Mouse (Mus musculus): ENCODE measurements at regions not wholly inside any gene's neighbourhood (a gene's known extent, or its start where the extent isn't known, plus 50 kb on each side); places are given as distances from the start of the nearest gene placed in this dataset.

- no peak overlapping the region for H3K27ac ChIP-seq (ENCODE audit: low read length)
- H3K4me2 ChIP-seq (replicated peaks; ENCODE audit: low read depth, low read length): no peak overlapping the region
- WGBS: under 1% methylated on average over 58 of the region's 58 CpGs
- peaks cover 96% of the 10 kb centered on the region for H3K27me3 ChIP-seq (ENCODE audit: insufficient read depth, low read length)
- H3K4me1 ChIP-seq (ENCODE audit: insufficient read depth, low read length): peaks cover 7% of the 10 kb centered on the region; the same call in 1 of the 2 replicates
- no peak for ATAC-seq (ENCODE audit: low FRiP score, low TSS enrichment)
- H3K4me3 ChIP-seq (ENCODE audit: low read length): no peak overlapping the region
- no peak overlapping the region for H3K9ac ChIP-seq (replicated peaks; ENCODE audit: low read length)
- H3K36me3 ChIP-seq (ENCODE audit: insufficient read depth, low read length): no peaks in the 10 kb centered on the region
- no peaks in the 10 kb centered on the region for H3K9me3 ChIP-seq (ENCODE audit: low read length)
These were observed 74.0 kb downstream of the Rhcg start for GRCm38 (mm10) chr7:79543231-79544071.

- no peaks in the 10 kb centered on the region for H3K36me3 ChIP-seq (ENCODE audit: insufficient read depth, low read length)
- no peak for ATAC-seq (ENCODE audit: low FRiP score, low TSS enrichment)
These were observed 75.0 kb downstream of the Rhcg start for GRCm38 (mm10) chr7:79542379-79543015.

GRCm38 (mm10) chr7:79540246-79540645, 74.1 kb upstream of the Polg start:
- Histone ChIP-seq H3K4me3 (ENCODE audit: low read length) (no peak overlapping the region), H3K4me1 (ENCODE audit: insufficient read depth, low read length) (peaks cover 17% of the 10 kb centered on the region), H3K4me2 (replicated peaks; ENCODE audit: low read depth, low read length) (no peak overlapping the region), H3K36me3 (ENCODE audit: insufficient read depth, low read length) (no peaks in the 10 kb centered on the region), H3K9ac (replicated peaks; ENCODE audit: low read length) (no peak overlapping the region), H3K9me3 (ENCODE audit: low read length) (no peaks in the 10 kb centered on the region), H3K27ac (ENCODE audit: low read length) (no peak overlapping the region), H3K27me3 (ENCODE audit: insufficient read depth, low read length) (peaks cover 97% of the 10 kb centered on the region)
- no peak for ATAC-seq (ENCODE audit: low FRiP score, low TSS enrichment)
- 8% methylated on average over 2 of the region's 2 CpGs for WGBS

More at GRCm38 (mm10) chr7:79542379-79543015, 75.0 kb downstream of the Rhcg start:
- Histone ChIP-seq H3K27ac (ENCODE audit: low read length) (no peak overlapping the region), H3K4me2 (replicated peaks; ENCODE audit: low read depth, low read length) (no peak overlapping the region), H3K9me3 (ENCODE audit: low read length) (no peaks in the 10 kb centered on the region), H3K27me3 (ENCODE audit: insufficient read depth, low read length) (peaks cover 96% of the 10 kb centered on the region), H3K4me1 (ENCODE audit: insufficient read depth, low read length) (peaks cover 7% of the 10 kb centered on the region; the same call in 1 of the 2 replicates), H3K4me3 (ENCODE audit: low read length) (no peak overlapping the region), H3K9ac (replicated peaks; ENCODE audit: low read length) (no peak overlapping the region)
- WGBS: 2% methylated on average over 23 of the region's 23 CpGs

- ATAC-seq (ENCODE audit: low FRiP score, low TSS enrichment): no peak
- peaks cover 97% of the 10 kb centered on the region for H3K27me3 ChIP-seq (ENCODE audit: insufficient read depth, low read length)
- WGBS: 2% methylated on average over 3 of the region's 3 CpGs
These were observed 73.3 kb upstream of the Polg start for GRCm38 (mm10) chr7:79539426-79539825.

GRCm38 (mm10) chr7:79536157-79536641, 70.0 kb upstream of the Polg start:
- H3K27me3 ChIP-seq (ENCODE audit: insufficient read depth, low read length): peaks cover 98% of the 10 kb centered on the region
- H3K36me3 ChIP-seq (ENCODE audit: insufficient read depth, low read length): no peaks in the 10 kb centered on the region
- no peak overlapping the region for H3K27ac ChIP-seq (ENCODE audit: low read length)
- H3K4me1 ChIP-seq (ENCODE audit: insufficient read depth, low read length): peaks cover 11% of the 10 kb centered on the region
- 0 out of 2 replicates have a peak overlapping the region, but pooled peaks have one; percentile 3 for H3K9ac ChIP-seq (replicated peaks; ENCODE audit: low read length)
- under 1% methylated on average over 22 of the region's 27 CpGs for WGBS
- H3K9me3 ChIP-seq (ENCODE audit: low read length): no peaks in the 10 kb centered on the region
- peak overlapping the region; percentile 28 for H3K4me3 ChIP-seq (ENCODE audit: low read length)
- H3K4me2 ChIP-seq (replicated peaks; ENCODE audit: low read depth, low read length): peak overlapping the region; percentile 43
- no peak for ATAC-seq (ENCODE audit: low FRiP score, low TSS enrichment)

More at GRCm38 (mm10) chr7:79539426-79539825, 73.3 kb upstream of the Polg start:
- no peaks in the 10 kb centered on the region for H3K36me3 ChIP-seq (ENCODE audit: insufficient read depth, low read length)
- H3K9me3 ChIP-seq (ENCODE audit: low read length): no peaks in the 10 kb centered on the region
- H3K9ac ChIP-seq (replicated peaks; ENCODE audit: low read length): no peak overlapping the region
- H3K4me2 ChIP-seq (replicated peaks; ENCODE audit: low read depth, low read length): no peak overlapping the region
- H3K4me3 ChIP-seq (ENCODE audit: low read length): no peak overlapping the region
- H3K4me1 ChIP-seq (ENCODE audit: insufficient read depth, low read length): peaks cover 18% of the 10 kb centered on the region
- H3K27ac ChIP-seq (ENCODE audit: low read length): no peak overlapping the region

GRCm38 (mm10) chr7:79535251-79536111, 69.3 kb upstream of the Polg start:
- peaks cover 11% of the 10 kb centered on the region for H3K4me1 ChIP-seq (ENCODE audit: insufficient read depth, low read length)
- ATAC-seq (ENCODE audit: low FRiP score, low TSS enrichment): no peak
- under 1% methylated on average over 56 of the region's 66 CpGs for WGBS

GRCm38 (mm10) chr7:79534819-79535218, 68.7 kb upstream of the Polg start:
- peaks cover 99% of the 10 kb centered on the region for H3K27me3 ChIP-seq (ENCODE audit: insufficient read depth, low read length)
- WGBS: 10% methylated on average over 7 of the region's 7 CpGs
- no peak overlapping the region for H3K9ac ChIP-seq (replicated peaks; ENCODE audit: low read length)
- no peak for ATAC-seq (ENCODE audit: low FRiP score, low TSS enrichment)
- peaks cover 11% of the 10 kb centered on the region for H3K4me1 ChIP-seq (ENCODE audit: insufficient read depth, low read length)
- no peaks in the 10 kb centered on the region for H3K9me3 ChIP-seq (ENCODE audit: low read length)
- H3K4me2 ChIP-seq (replicated peaks; ENCODE audit: low read depth, low read length): no peak overlapping the region
- no peak overlapping the region for H3K27ac ChIP-seq (ENCODE audit: low read length)
- H3K4me3 ChIP-seq (ENCODE audit: low read length): no peak overlapping the region
- no peaks in the 10 kb centered on the region for H3K36me3 ChIP-seq (ENCODE audit: insufficient read depth, low read length)

More at GRCm38 (mm10) chr7:79535251-79536111, 69.3 kb upstream of the Polg start:
- Histone ChIP-seq H3K36me3 (ENCODE audit: insufficient read depth, low read length) (no peaks in the 10 kb centered on the region), H3K9me3 (ENCODE audit: low read length) (no peaks in the 10 kb centered on the region), H3K27me3 (ENCODE audit: insufficient read depth, low read length) (peaks cover 98% of the 10 kb centered on the region), H3K27ac (ENCODE audit: low read length) (no peak overlapping the region), H3K4me3 (ENCODE audit: low read length) (peak overlapping the region; percentile 28), H3K4me2 (replicated peaks; ENCODE audit: low read depth, low read length) (peak overlapping the region; percentile 43), H3K9ac (replicated peaks; ENCODE audit: low read length) (0 out of 2 replicates have a peak overlapping the region, but pooled peaks have one; percentile 3)

GRCm38 (mm10) chr7:79534381-79534780, 68.2 kb upstream of the Polg start:
- Histone ChIP-seq H3K36me3 (ENCODE audit: insufficient read depth, low read length) (no peaks in the 10 kb centered on the region), H3K27ac (ENCODE audit: low read length) (no peak overlapping the region), H3K4me1 (ENCODE audit: insufficient read depth, low read length) (peaks cover 11% of the 10 kb centered on the region), H3K9me3 (ENCODE audit: low read length) (no peaks in the 10 kb centered on the region), H3K9ac (replicated peaks; ENCODE audit: low read length) (no peak overlapping the region), H3K27me3 (ENCODE audit: insufficient read depth, low read length) (peaks cover 99% of the 10 kb centered on the region), H3K4me2 (replicated peaks; ENCODE audit: low read depth, low read length) (no peak overlapping the region), H3K4me3 (ENCODE audit: low read length) (no peak overlapping the region)
- 9% methylated on average over 5 of the region's 5 CpGs for WGBS
- ATAC-seq (ENCODE audit: low FRiP score, low TSS enrichment): no peak

GRCm38 (mm10) chr7:79532626-79533140, 66.5 kb upstream of the Polg start:
- WGBS: 63% methylated on average over 5 of the region's 5 CpGs
- Histone ChIP-seq H3K27ac (ENCODE audit: low read length) (no peak overlapping the region), H3K9ac (replicated peaks; ENCODE audit: low read length) (no peak overlapping the region), H3K4me2 (replicated peaks; ENCODE audit: low read depth, low read length) (no peak overlapping the region), H3K9me3 (ENCODE audit: low read length) (no peaks in the 10 kb centered on the region), H3K4me3 (ENCODE audit: low read length) (no peak overlapping the region), H3K4me1 (ENCODE audit: insufficient read depth, low read length) (peaks cover 11% of the 10 kb centered on the region), H3K36me3 (ENCODE audit: insufficient read depth, low read length) (no peaks in the 10 kb centered on the region), H3K27me3 (ENCODE audit: insufficient read depth, low read length) (peaks cover 96% of the 10 kb centered on the region)
- ATAC-seq (ENCODE audit: low FRiP score, low TSS enrichment): no peak

Measured in kidney, embryonic 16.5 days (tissue).